Mouse (Mus musculus): ENCODE measurements at regions not wholly inside any gene's neighbourhood (a gene's known extent, or its start where the extent isn't known, plus 50 kb on each side); places are given as distances from the start of the nearest gene placed in this dataset.

- no peaks in the 10 kb centered on the region for H3K27me3 ChIP-seq
- ATAC-seq (no peak), DNase-seq (ENCODE audit: low read depth, low spot score) (no peak)
- ChIA-PET POLR2A (interaction anchor here (0.5 to 0.8 kb wide), 2 partner anchors 7 to 53 kb away, joined by 4 read pairs; no protein-coding TSS in a partner anchor), CTCF (no interaction called here)
- no peak for TF ChIP-seq CTCF (IDR thresholded peaks at IDR 0.05)
- in situ Hi-C loops (cut with MboI; ENCODE audit: low pct_unique_long_range_greater_than_20kb), result no loop called here
Observed at GRCm38 (mm10) chr15:62091746-62092659, 1169.2 kb upstream of the A1bg start.

GRCm38 (mm10) chr15:62091144-62091543 lies 1168.3 kb upstream of the A1bg start:
- ChIA-PET CTCF (no interaction called here), POLR2A (no interaction called here)
- in situ Hi-C loops (cut with MboI; ENCODE audit: low pct_unique_long_range_greater_than_20kb), result no loop called here
- ATAC-seq, result no peak
- DNase-seq (ENCODE audit: low read depth, low spot score), result no peak
- no peaks in the 10 kb centered on the region for H3K27me3 ChIP-seq
- TF ChIP-seq CTCF (IDR thresholded peaks at IDR 0.05), result no peak

DNA sequence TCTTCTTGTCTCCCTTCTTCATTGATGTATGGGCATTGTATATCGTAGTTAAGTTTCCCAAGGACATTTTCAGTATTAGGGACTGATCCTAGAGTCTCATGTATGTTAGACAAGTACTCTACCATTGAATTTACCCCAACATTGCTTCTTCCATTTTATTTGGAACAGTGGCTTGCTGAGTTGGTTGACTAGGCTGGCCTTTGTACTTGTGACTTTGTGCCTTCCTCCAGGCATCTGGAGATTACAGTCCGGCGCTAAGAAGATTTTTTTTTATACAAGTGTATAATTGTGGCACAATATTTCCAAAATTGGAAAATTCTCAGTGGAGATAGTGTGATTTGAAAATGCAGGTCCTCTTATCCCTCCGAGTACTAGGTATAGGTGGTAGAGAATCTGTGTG lies 1165.5 kb upstream of the A1bg start:
- ATAC-seq, result no peak
- ChIA-PET CTCF (no interaction called here), POLR2A (no interaction called here)
- in situ Hi-C loops (cut with MboI; ENCODE audit: low pct_unique_long_range_greater_than_20kb), result loop anchor here (10.0 kb wide), 1 partner anchor 984 kb away; no protein-coding TSS in a partner anchor
- H3K27me3 ChIP-seq, result no peaks in the 10 kb centered on the region
- no peak for TF ChIP-seq CTCF (IDR thresholded peaks at IDR 0.05)
- DNase-seq (ENCODE audit: low read depth, low spot score), result no peak

GRCm38 (mm10) chr15:62087755-62088154 lies 1164.9 kb upstream of the A1bg start:
- CTCF ChIA-PET, result no interaction called here
- in situ Hi-C loops (cut with MboI; ENCODE audit: low pct_unique_long_range_greater_than_20kb), result loop anchor here (10.0 kb wide), 1 partner anchor 983 kb away; no protein-coding TSS in a partner anchor
- DNase-seq (ENCODE audit: low read depth, low spot score) (no peak), ATAC-seq (no peak)
- H3K27me3 ChIP-seq, result no peaks in the 10 kb centered on the region
- POLR2A ChIA-PET, result interaction anchor here (0.6 to 0.7 kb wide), 2 partner anchors 201 to 1934 kb away, joined by 3 to 5 read pairs; no protein-coding TSS in a partner anchor
- TF ChIP-seq CTCF (IDR thresholded peaks at IDR 0.05), result no peak

- TF ChIP-seq CTCF (IDR thresholded peaks at IDR 0.05), result no peak
- in situ Hi-C loops (cut with MboI; ENCODE audit: low pct_unique_long_range_greater_than_20kb), result loop anchor here (10.0 kb wide), 1 partner anchor 981 kb away; no protein-coding TSS in a partner anchor
- ChIA-PET POLR2A (interaction anchor here (0.5 to 0.9 kb wide), 5 partner anchors 11 to 1659 kb away, joined by 3 to 7 read pairs (median 3); no protein-coding TSS in a partner anchor), CTCF (interaction anchor here (1.1 kb wide), 1 partner anchor 12 kb away, joined by 4 read pairs; no protein-coding TSS in a partner anchor)
- DNase-seq (ENCODE audit: low read depth, low spot score) (no peak), ATAC-seq (no peak)
- H3K27me3 ChIP-seq, result no peaks in the 10 kb centered on the region
Observed at GRCm38 (mm10) chr15:62086037-62086436, 1163.2 kb upstream of the A1bg start.

- in situ Hi-C loops (cut with MboI; ENCODE audit: low pct_unique_long_range_greater_than_20kb), result loop anchor here (10.0 kb wide), 1 partner anchor 979 kb away; no protein-coding TSS in a partner anchor
- no peak for TF ChIP-seq CTCF (IDR thresholded peaks at IDR 0.05)
- CTCF ChIA-PET, result interaction anchor here (0.6 kb wide), 1 partner anchor 669 kb away, joined by 3 read pairs; no protein-coding TSS in a partner anchor
- ATAC-seq (no peak), DNase-seq (ENCODE audit: low read depth, low spot score) (no peak)
- no peaks in the 10 kb centered on the region for H3K27me3 ChIP-seq
- POLR2A ChIA-PET, result interaction anchor here (1.4 kb wide), 1 partner anchor 11 kb away, joined by 3 read pairs; no protein-coding TSS in a partner anchor
Observed at GRCm38 (mm10) chr15:62083347-62083746, 1160.5 kb upstream of the A1bg start.

- in situ Hi-C loops (cut with MboI; ENCODE audit: low pct_unique_long_range_greater_than_20kb), result loop anchor here (10.0 kb wide), 1 partner anchor 978 kb away; no protein-coding TSS in a partner anchor
- DNase-seq (ENCODE audit: low read depth, low spot score) (no peak), ATAC-seq (no peak)
- ChIA-PET CTCF (no interaction called here), POLR2A (no interaction called here)
- no peak for TF ChIP-seq CTCF (IDR thresholded peaks at IDR 0.05)
- no peaks in the 10 kb centered on the region for H3K27me3 ChIP-seq
Observed at GRCm38 (mm10) chr15:62082539-62082938, 1159.7 kb upstream of the A1bg start.

DNA sequence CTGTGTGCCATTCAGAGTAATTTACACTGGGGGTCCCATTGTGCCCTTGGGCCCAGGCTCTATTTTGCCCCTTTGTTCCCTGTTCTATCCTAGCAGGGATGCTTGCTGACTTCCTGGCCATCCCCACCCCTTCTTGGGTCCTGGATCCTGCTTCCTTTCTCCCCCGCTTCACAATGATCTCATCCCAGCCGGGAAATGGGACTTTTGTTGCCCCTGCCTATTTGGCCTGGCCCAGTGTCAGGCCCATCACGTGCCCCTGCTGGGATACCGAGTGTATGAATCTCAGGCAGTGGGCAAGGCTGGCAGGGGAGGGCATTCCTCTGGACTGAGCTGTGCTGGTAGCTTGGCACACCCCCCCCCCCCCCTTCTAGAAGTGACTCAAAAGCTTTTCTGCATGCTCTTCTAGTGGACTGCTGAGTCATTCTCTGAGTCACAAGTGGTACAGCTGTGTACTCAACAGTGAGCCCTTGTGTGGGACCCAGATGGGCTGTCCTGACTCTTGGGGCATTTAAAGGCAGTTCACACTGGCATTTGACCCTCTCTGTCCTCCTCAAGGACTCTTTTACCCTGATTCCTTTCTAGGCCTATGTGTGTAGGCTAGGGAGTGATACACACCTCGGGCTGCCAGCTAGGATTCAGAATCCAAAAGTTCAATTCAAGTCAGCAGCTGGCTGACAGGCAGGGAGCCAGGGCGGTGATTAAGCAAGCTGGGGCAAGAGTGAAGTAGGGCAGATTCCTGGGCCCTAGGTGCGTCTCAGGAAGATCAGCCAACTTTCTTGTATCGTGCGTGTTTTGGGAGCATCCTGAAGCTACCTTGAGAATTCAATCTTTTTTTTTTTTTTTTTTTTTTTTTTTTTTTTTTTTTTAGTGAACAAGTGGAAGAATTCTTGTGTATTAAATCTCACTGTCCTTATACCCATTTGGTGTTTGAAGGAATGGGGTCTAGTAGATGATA lies 1156.6 kb upstream of the A1bg start:
- ATAC-seq (peak; percentile 96), DNase-seq (ENCODE audit: low read depth, low spot score) (peak; percentile 89)
- no peak for TF ChIP-seq CTCF (IDR thresholded peaks at IDR 0.05)
- H3K27me3 ChIP-seq, result no peaks in the 10 kb centered on the region
- ChIA-PET POLR2A (interaction anchor here (0.5 to 1.6 kb wide), 3 partner anchors 30 to 92 kb away, joined by 3 to 11 read pairs (median 8); no protein-coding TSS in a partner anchor), CTCF (interaction anchor here (0.8 to 1.3 kb wide), 4 partner anchors 15 to 324 kb away, joined by 3 to 4 read pairs (median 3); no protein-coding TSS in a partner anchor)
- in situ Hi-C loops (cut with MboI; ENCODE audit: low pct_unique_long_range_greater_than_20kb), result loop anchor here (10.0 kb wide), 1 partner anchor 975 kb away; no protein-coding TSS in a partner anchor

DNA sequence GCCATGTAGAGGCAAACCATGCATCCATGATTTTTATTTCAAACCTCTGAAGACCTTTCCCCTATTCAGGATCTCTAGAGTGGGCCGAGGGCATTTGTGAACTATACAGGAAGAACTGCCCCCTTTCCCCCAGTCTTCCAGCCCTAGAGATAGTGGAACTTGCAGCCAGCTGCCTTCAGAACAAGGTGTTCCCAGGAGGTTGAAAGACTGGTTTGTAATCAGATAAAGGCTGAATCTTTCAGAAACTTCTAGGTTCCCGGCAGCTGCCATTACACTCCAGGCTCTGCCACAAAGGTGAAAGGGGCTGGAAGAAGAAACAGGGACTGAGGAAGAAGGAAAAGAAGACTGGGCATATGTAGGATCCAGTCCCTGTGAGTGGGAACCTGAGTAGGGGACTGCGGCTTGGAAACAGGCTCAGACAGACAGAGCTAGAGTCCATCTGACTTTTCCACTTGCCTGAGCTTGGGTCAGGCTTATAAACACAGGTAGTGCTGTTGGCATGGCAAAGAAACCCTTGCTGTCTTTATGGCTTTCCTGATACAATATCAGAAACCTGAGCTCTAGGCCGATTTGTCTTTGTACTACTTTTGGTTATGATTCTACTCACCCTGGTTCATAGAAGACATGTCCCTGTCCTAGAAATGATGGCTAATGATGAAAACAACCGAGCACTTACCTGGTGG lies 1153.9 kb upstream of the A1bg start:
- no peak for TF ChIP-seq CTCF (IDR thresholded peaks at IDR 0.05)
- POLR2A ChIA-PET, result interaction anchor here (1.0 kb wide), 1 partner anchor 39 kb away, joined by 3 read pairs; no protein-coding TSS in a partner anchor
- CTCF ChIA-PET, result no interaction called here
- H3K27me3 ChIP-seq, result no peaks in the 10 kb centered on the region
- ATAC-seq (no peak), DNase-seq (ENCODE audit: low read depth, low spot score) (no peak)
- in situ Hi-C loops (cut with MboI; ENCODE audit: low pct_unique_long_range_greater_than_20kb), result no loop called here

All from Patski (cell line).